Mouse (Mus musculus) CH12.LX (cell line): Measurements from ENCODE around the gene Etl4. TPM values are rescaled to one million over a fixed set of nuclear protein-coding genes. Genes with fewer than 3 reads are reported as not detected.

Source experiments
- DNase-seq: peaks from one replicate; pipeline ENCODE4 v3.0.0-alpha.2; 2013; ENCODE audit errors: extremely low read depth
- H3K27ac ChIP-seq: 2 replicates; pipeline ENCODE4 v1.5.1; 2012; ENCODE audit warnings: low read depth, mild to moderate bottlenecking, control low read depth, moderate library complexity; ENCODE audit not compliant: insufficient read depth
- H3K27me3 ChIP-seq: replicated peaks from 2 replicates; pipeline ENCODE3; 2012; ENCODE audit warnings: inconsistent platforms
- H3K36me3 ChIP-seq, 2 experiments: replicated peaks in 1 of 2; 2 replicates each; pipeline versions ENCODE3 to v1.6.1; 2012; ENCODE audit warnings: inconsistent platforms in 1 of 2, low read length in 1 of 2, mild to moderate bottlenecking in 1 of 2, mixed read lengths in 1 of 2, moderate library complexity in 1 of 2; ENCODE audit not compliant: control insufficient read depth in 1 of 2, insufficient read depth in 1 of 2
- H3K4me1 ChIP-seq, 2 experiments: 2 replicates each; pipeline ENCODE4 v1.6.1; 2012; ENCODE audit warnings: inconsistent platforms in 1 of 2, moderate library complexity in 1 of 2; ENCODE audit not compliant: insufficient read depth in 2 of 2, control insufficient read depth in 1 of 2
- H3K4me2 ChIP-seq: 2 replicates; pipeline ENCODE4 v1.6.1; 2012; ENCODE audit warnings: low read depth, mild to moderate bottlenecking, control low read depth; ENCODE audit not compliant: poor library complexity, insufficient read depth, severe bottlenecking
- H3K4me3 ChIP-seq, 3 experiments: fragments of 150-350 bp in 1 of 3; sonication (generic) in 1 of 3; replicated peaks in 1 of 3; 2 replicates each; pipeline versions ENCODE3 to v1.5.1; 2011 to 2012; ENCODE audit warnings: low read depth in 2 of 3, low read length in 2 of 3, mild to moderate bottlenecking in 2 of 3, moderate library complexity in 2 of 3, control low read depth in 1 of 3, improper control_type of control experiment in 1 of 3, inconsistent platforms in 1 of 3, mixed read lengths in 1 of 3; ENCODE audit not compliant: poor library complexity in 1 of 3
- H3K79me2 ChIP-seq: replicated peaks from 2 replicates; pipeline ENCODE4 v1.6.1; 2012; ENCODE audit warnings: mild to moderate bottlenecking, moderate library complexity; ENCODE audit not compliant: control insufficient read depth, poor library complexity, insufficient read depth, severe bottlenecking; ENCODE audit errors: extremely low read depth
- H3K9ac ChIP-seq: 2 replicates; pipeline ENCODE4 v1.6.1; 2012; ENCODE audit warnings: low read depth, mild to moderate bottlenecking, control low read depth, moderate library complexity; ENCODE audit not compliant: insufficient read depth
- H3K9me3 ChIP-seq: replicated peaks from 2 replicates; pipeline ENCODE3; 2012; ENCODE audit warnings: low read length, inconsistent platforms, mixed read lengths
- CHD1 ChIP-seq: IDR thresholded peaks from 2 replicates; pipeline ENCODE4 v1.6.1; 2012; ENCODE audit warnings: low read depth, low read length, improper control_type of control experiment, inconsistent platforms
- E2F4 ChIP-seq: IDR thresholded peaks from 2 replicates; pipeline ENCODE4 v1.6.1; 2011; ENCODE audit warnings: low read depth, low read length, improper control_type of control experiment; ENCODE audit not compliant: insufficient replicate concordance
- ETS1 ChIP-seq: conservative IDR thresholded peaks from 2 replicates; pipeline ENCODE4 v1.6.1; 2012; ENCODE audit warnings: low read depth, mild to moderate bottlenecking, inconsistent platforms, low read length, improper control_type of control experiment, moderate library complexity
- GABPA ChIP-seq: IDR thresholded peaks from 2 replicates; pipeline ENCODE4 v1.6.1; 2012; ENCODE audit warnings: low read depth, low read length, improper control_type of control experiment, inconsistent platforms; ENCODE audit not compliant: insufficient replicate concordance
- IRF4 ChIP-seq: IDR thresholded peaks from 2 replicates; pipeline ENCODE4 v1.6.1; 2014; ENCODE audit warnings: low read depth, mild to moderate bottlenecking, inconsistent platforms, low read length, improper control_type of control experiment
- JUN ChIP-seq: IDR thresholded peaks from 2 replicates; pipeline ENCODE4 v1.6.1; 2011; ENCODE audit warnings: low read depth, mild to moderate bottlenecking, low read length, improper control_type of control experiment, moderate library complexity; ENCODE audit not compliant: insufficient read depth
- MAFK ChIP-seq: IDR thresholded peaks from 2 replicates; pipeline ENCODE4 v1.6.1; 2011; ENCODE audit warnings: low read length, improper control_type of control experiment; ENCODE audit not compliant: insufficient replicate concordance
- MAX ChIP-seq: IDR thresholded peaks from 2 replicates; pipeline ENCODE4 v1.6.1; 2011; ENCODE audit warnings: low read length, improper control_type of control experiment
- MAZ ChIP-seq: IDR thresholded peaks from 2 replicates; pipeline ENCODE4 v1.6.1; 2012; ENCODE audit warnings: low read depth, mild to moderate bottlenecking, inconsistent platforms, low read length, improper control_type of control experiment, moderate library complexity
- POLR2AphosphoS2 ChIP-seq: IDR thresholded peaks from 2 replicates; pipeline ENCODE4 v1.6.1; 2011; ENCODE audit warnings: low read depth, low read length, improper control_type of control experiment
- TBP ChIP-seq: conservative IDR thresholded peaks from 2 replicates; pipeline ENCODE4 v1.6.1; 2011; ENCODE audit warnings: low read depth, low read length, improper control_type of control experiment
- TCF12 ChIP-seq: IDR thresholded peaks from 2 replicates; pipeline ENCODE4 v1.6.1; 2014; ENCODE audit warnings: low read depth, mild to moderate bottlenecking, inconsistent platforms, low read length, improper control_type of control experiment
- USF1 ChIP-seq: IDR thresholded peaks from 2 replicates; pipeline ENCODE4 v1.6.1; 2014; ENCODE audit warnings: low read depth, mild to moderate bottlenecking, inconsistent platforms, low read length, improper control_type of control experiment
- USF2 ChIP-seq: conservative IDR thresholded peaks from 2 replicates; pipeline ENCODE4 v1.6.1; 2011; ENCODE audit warnings: low read depth, low read length, improper control_type of control experiment
- dilution Hi-C: fragments of 300-500 bp; cut with MboI; formaldehyde crosslinking; loops from 2 replicates; pipeline ENCODE4 v1.14.3; 2020; ENCODE audit warnings: low sequenced_read_pairs; ENCODE audit not compliant: extremely low pct_unique_long_range_greater_than_20kb, extremely low pct_ligation_motif_present
- in situ Hi-C: fragments of 300-500 bp; cut with MboI; formaldehyde crosslinking; loops from 3 replicates; pipeline ENCODE4 v1.14.3; 2019; ENCODE audit warnings: low sequenced_read_pairs, low pct_ligation_motif_present, low pct_unique_long_range_greater_than_20kb, mixed read lengths
- polyA plus RNA-seq: library from polyadenylated mRNA; unstranded; fragments of >175 nt; gene quantifications from 2 replicates; pipeline ENCODE4 v1.2.1, GENCODE M21; 2012; ENCODE audit warnings: low read depth; ENCODE audit not compliant: insufficient read length
- total RNA-seq, 2 experiments: library from RNA; depleted of rRNA; stranded (reverse); fragments of 300-350 nt in 1 of 2; fragments of >200 nt in 1 of 2; gene quantifications; 2 replicates each; pipeline ENCODE4 v1.2.3; 2012 to 2014

The Etl4 gene
- total and polyA plus RNA-seq, 3 experiments: 7.2 to 18.6 (median 11.7) TPM

DNA sequence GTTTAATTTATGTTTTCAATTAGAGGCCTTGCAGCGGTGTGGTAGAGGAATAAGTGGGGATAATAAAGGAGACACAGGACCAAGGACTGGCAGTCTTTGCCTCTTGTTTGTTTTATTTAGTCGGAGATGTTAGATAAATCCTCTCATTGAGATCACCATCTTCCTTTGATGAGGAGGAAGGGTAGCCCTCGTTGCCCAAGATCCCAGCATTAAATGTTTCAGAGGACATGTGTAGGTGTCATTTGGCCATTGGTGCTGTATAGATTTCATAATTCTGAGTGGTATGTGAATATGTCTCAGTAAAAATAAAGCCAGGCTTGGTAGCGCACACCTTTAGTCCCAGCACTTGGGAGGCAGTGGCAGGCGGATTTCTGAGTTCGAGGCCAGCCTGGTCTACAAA, 508.4 kb downstream of the Etl4 start:
- dilution Hi-C loops: no loop called here
- Histone ChIP-seq H3K9ac (no peak overlapping the region), H3K4me1 (peaks cover 0 to 9% of the 10 kb centered on the region in 2 experiments; a peak in 2 of 4 replicates), H3K36me3 (no peaks in the 10 kb centered on the region), H3K9me3 (no peaks in the 10 kb centered on the region), H3K27me3 (no peaks in the 10 kb centered on the region), H3K4me3 (no peak overlapping the region), H3K27ac (no peak overlapping the region), H3K4me2 (no peak overlapping the region), H3K79me2 (no peaks in the 10 kb centered on the region)
- in situ Hi-C loops: no loop called here
- TF ChIP-seq POLR2AphosphoS2: no peak
- TF ChIP-seq GABPA: no peak
- TF ChIP-seq USF2: no peak
- no peak for TF ChIP-seq JUN
- TF ChIP-seq USF1: no peak
- no peak for TF ChIP-seq MAFK
- no peak for TF ChIP-seq MAX
- DNase-seq: no peak

DNA sequence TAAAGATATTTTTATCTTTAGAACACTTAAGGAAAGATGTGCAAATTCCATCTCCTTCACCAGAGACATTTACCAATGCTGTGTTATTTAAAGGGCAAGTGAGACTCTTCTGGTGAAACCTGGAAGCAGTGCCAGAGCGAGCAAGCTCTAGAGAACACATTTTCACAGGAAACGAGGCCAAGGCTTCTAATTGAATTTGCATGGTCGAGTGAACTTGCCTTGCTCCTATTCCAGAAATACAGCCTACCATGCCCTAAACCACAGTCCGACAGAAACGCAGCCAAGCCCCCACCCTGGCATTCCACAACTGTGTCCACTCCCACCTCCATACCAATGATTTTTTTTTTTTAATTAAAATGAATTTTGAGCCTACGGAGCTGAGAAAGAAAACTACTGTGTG, 510.4 kb downstream of the Etl4 start:
- no peaks in the 10 kb centered on the region for H3K36me3 ChIP-seq
- H3K4me1 ChIP-seq: peaks cover 0 to 9% of the 10 kb centered on the region in 2 experiments; a peak in 2 of 4 replicates
- H3K79me2 ChIP-seq: no peaks in the 10 kb centered on the region
- TF ChIP-seq ETS1 (no peak), MAZ (no peak), E2F4 (no peak), MAFK (no peak), IRF4 (no peak), TCF12 (no peak), MAX (no peak), TBP (no peak), USF1 (no peak), CHD1 (no peak), JUN (no peak)
- H3K9me3 ChIP-seq: no peaks in the 10 kb centered on the region
- H3K4me3 ChIP-seq: no peak overlapping the region
- H3K4me2 ChIP-seq: no peak overlapping the region
- no peak overlapping the region for H3K9ac ChIP-seq
- H3K27me3 ChIP-seq: no peaks in the 10 kb centered on the region
- no peak overlapping the region for H3K27ac ChIP-seq
- no peak for DNase-seq
- dilution Hi-C loops (no loop called here), in situ Hi-C loops (no loop called here)
